Mouse (Mus musculus) liver, postnatal 0 days (tissue): ENCODE data around the gene Olfr1348. TPM values are rescaled to one million over a fixed set of nuclear protein-coding genes. Genes with fewer than 3 reads are reported as not detected.

ENCODE experiments used
- ATAC-seq: fragments of 200-750 bp; cut with Nextera tagmentation; 2 replicates; pipeline ENCODE4 v1.8.0; 2017; ENCODE audit warnings: mild to moderate bottlenecking, moderate library complexity
- DNase-seq: peaks from one replicate; pipeline ENCODE4 v3.0.0-alpha.2; 2016
- H3K27ac ChIP-seq: fragments of 300-500 bp; sonication (generic); 2 replicates; pipeline ENCODE4 v1.5.1; 2014; ENCODE audit warnings: antibody characterized with exemption, moderate library complexity, mild to moderate bottlenecking, low read depth
- H3K27me3 ChIP-seq: fragments of 300-500 bp; sonication (generic); 2 replicates; pipeline ENCODE4 v1.6.1; 2014; ENCODE audit warnings: low read length, control low read depth, mixed read lengths; ENCODE audit not compliant: insufficient read depth
- H3K36me3 ChIP-seq: fragments of 300-500 bp; sonication (generic); replicated peaks from 2 replicates; pipeline ENCODE4 v1.6.1; 2014; ENCODE audit warnings: mild to moderate bottlenecking, control low read depth, low read length, moderate library complexity, mixed read lengths; ENCODE audit not compliant: insufficient read depth
- H3K4me1 ChIP-seq: fragments of 300-500 bp; sonication (generic); 2 replicates; pipeline ENCODE4 v1.6.1; 2014; ENCODE audit warnings: antibody characterized with exemption, mild to moderate bottlenecking, control low read depth; ENCODE audit not compliant: insufficient read depth
- H3K4me2 ChIP-seq: fragments of 300-500 bp; sonication (generic); 2 replicates; pipeline ENCODE4 v1.6.1; 2014; ENCODE audit warnings: low read depth, mild to moderate bottlenecking, low read length, moderate library complexity, mixed read lengths
- H3K4me3 ChIP-seq: fragments of 300-500 bp; sonication (generic); 2 replicates; pipeline ENCODE4 v1.5.1; 2014; ENCODE audit warnings: low read depth, low read length
- H3K9ac ChIP-seq: fragments of 300-500 bp; sonication (generic); replicated peaks from 2 replicates; pipeline ENCODE4 v1.6.1; 2014; ENCODE audit warnings: mild to moderate bottlenecking, moderate library complexity
- H3K9me3 ChIP-seq: fragments of 300-500 bp; sonication (generic); 2 replicates; pipeline ENCODE4 v1.6.1; 2016; ENCODE audit warnings: mild to moderate bottlenecking, control low read depth, low read length, mixed read lengths
- CTCF ChIP-seq: sonication (generic); IDR thresholded peaks from 2 replicates; pipeline ENCODE4 v1.5.1; 2016; ENCODE audit warnings: antibody characterized with exemption, low read depth
- EP300 ChIP-seq: IDR thresholded peaks from 2 replicates; pipeline ENCODE4 v1.6.1; 2016; ENCODE audit warnings: antibody characterized with exemption, low read depth, mild to moderate bottlenecking
- WGBS: fragments of 180-500 bp; shearing (Covaris S2); extraction: QIAGEN DNeasy Blood & Tissue Kit; methylation state at CpG from one replicate; pipeline ENCODE4 v1.1.7; 2014; ENCODE audit not compliant: insufficient replicate concordance; 5-methylcytosine and 5-hydroxymethylcytosine counted together
- polyA plus RNA-seq: library from polyadenylated mRNA; unstranded; fragments of >200 nt; fragmentation: Nextera tagmentation; extraction: Ambion mirVana; gene quantifications from 2 replicates; pipeline ENCODE4 v1.2.1, GENCODE M21; 2015

Gene Olfr1348
- not detected in 2 replicates for polyA plus RNA-seq

GRCm38 (mm10) chr7:6508648-6509047, at the start of gene Olfr1348:
Olfr1348 (minus strand) TSS chr7:6508748.
- 80% methylated on average over 1 of the region's 1 CpGs for WGBS
- H3K36me3 ChIP-seq = no peaks in the 10 kb centered on the region
- no peak for ATAC-seq
- no peaks in the 10 kb centered on the region for H3K27me3 ChIP-seq
- TF ChIP-seq EP300 = no peak
- TF ChIP-seq CTCF = no peak
- no peaks in the 10 kb centered on the region for H3K4me1 ChIP-seq
- DNase-seq = no peak
- no peak within 1 kb of the TSS for H3K4me2 ChIP-seq
- no peak within 1 kb of the TSS for H3K27ac ChIP-seq
- no peak within 1 kb of the TSS for H3K4me3 ChIP-seq
- H3K9me3 ChIP-seq = no peaks in the 10 kb centered on the region; the same call in 1 of the 2 replicates
- H3K9ac ChIP-seq = no peak within 1 kb of the TSS

- DNase-seq = peak; percentile 39
- no peaks in the 10 kb centered on the region for H3K27me3 ChIP-seq
- no peak overlapping the region for H3K4me2 ChIP-seq
- H3K4me1 ChIP-seq = no peaks in the 10 kb centered on the region
- H3K9me3 ChIP-seq = no peaks in the 10 kb centered on the region
- H3K4me3 ChIP-seq = no peak overlapping the region
- H3K36me3 ChIP-seq = no peaks in the 10 kb centered on the region
- TF ChIP-seq CTCF (peak; percentile 62), EP300 (no peak)
- no peak overlapping the region for H3K27ac ChIP-seq
- ATAC-seq = no peak
- H3K9ac ChIP-seq = no peak overlapping the region
- WGBS = 58% methylated on average over 5 of the region's 5 CpGs
Measured at GRCm38 (mm10) chr7:6526141-6526540, 17.6 kb upstream of the Olfr1348 start.

GRCm38 (mm10) chr7:6525001-6525400, 16.5 kb upstream of the Olfr1348 start:
- Histone ChIP-seq H3K4me2 (no peak overlapping the region), H3K27ac (no peak overlapping the region), H3K4me3 (no peak overlapping the region), H3K27me3 (no peaks in the 10 kb centered on the region), H3K9me3 (no peaks in the 10 kb centered on the region), H3K9ac (no peak overlapping the region), H3K4me1 (no peaks in the 10 kb centered on the region), H3K36me3 (no peaks in the 10 kb centered on the region)
- WGBS = 53% methylated on average over 3 of the region's 3 CpGs
- TF ChIP-seq EP300 = no peak
- peak; percentile 21; the same call in 1 of the 2 replicates for TF ChIP-seq CTCF
- ATAC-seq (no peak), DNase-seq (no peak)

GRCm38 (mm10) chr7:6522850-6523249, 14.3 kb upstream of the Olfr1348 start, which contains the start of gene Olfr1349:
Olfr1349 (minus strand) TSS chr7:6522950.
- no peak within 1 kb of the TSS for H3K9ac ChIP-seq
- no peaks in the 10 kb centered on the region for H3K27me3 ChIP-seq
- no peak for TF ChIP-seq EP300
- TF ChIP-seq CTCF = no peak
- H3K4me3 ChIP-seq = no peak within 1 kb of the TSS
- H3K36me3 ChIP-seq = no peaks in the 10 kb centered on the region
- ATAC-seq (no peak), DNase-seq (no peak)
- H3K4me2 ChIP-seq = no peak within 1 kb of the TSS
- no peak within 1 kb of the TSS for H3K27ac ChIP-seq
- no peaks in the 10 kb centered on the region for H3K9me3 ChIP-seq
- H3K4me1 ChIP-seq = no peaks in the 10 kb centered on the region
- 72% methylated on average over 5 of the region's 5 CpGs for WGBS

- 20% methylated on average over 1 of the region's 1 CpGs for WGBS
- TF ChIP-seq CTCF (no peak), EP300 (no peak)
- H3K4me2 ChIP-seq = no peak overlapping the region
Measured at GRCm38 (mm10) chr7:6521666-6522065, 13.1 kb upstream of the Olfr1348 start.

GRCm38 (mm10) chr7:6499655-6500054, 8.9 kb downstream of the Olfr1348 start, which contains the start of gene Olfr1347:
Olfr1347 (minus strand) TSS chr7:6499755.
- Histone ChIP-seq H3K9ac (no peak within 1 kb of the TSS), H3K9me3 (peaks cover 3% of the 10 kb centered on the region; the same call in 1 of the 2 replicates), H3K4me3 (no peak within 1 kb of the TSS), H3K36me3 (no peaks in the 10 kb centered on the region), H3K27ac (no peak within 1 kb of the TSS), H3K4me1 (no peaks in the 10 kb centered on the region), H3K27me3 (no peaks in the 10 kb centered on the region), H3K4me2 (no peak within 1 kb of the TSS)
- 47% methylated on average over 1 of the region's 1 CpGs for WGBS
- DNase-seq (no peak), ATAC-seq (no peak)
- TF ChIP-seq EP300 (no peak), CTCF (no peak)

More at GRCm38 (mm10) chr7:6521666-6522065, 13.1 kb upstream of the Olfr1348 start:
- H3K9me3 ChIP-seq = 0 out of 2 replicates have a peak, but pooled peaks cover under 1% of the 10 kb centered on the region
- no peak overlapping the region for H3K27ac ChIP-seq
- H3K27me3 ChIP-seq = no peaks in the 10 kb centered on the region
- H3K9ac ChIP-seq = no peak overlapping the region
- H3K36me3 ChIP-seq = no peaks in the 10 kb centered on the region
- H3K4me1 ChIP-seq = no peaks in the 10 kb centered on the region
- H3K4me3 ChIP-seq = no peak overlapping the region
- DNase-seq (no peak), ATAC-seq (no peak)
